Mouse (Mus musculus) cerebellum, adult 9-11 months (tissue): Measurements from ENCODE around the gene Smo.
A peak's percentile ranks its signal among the peaks of the same experiment; 100 is the strongest.

ENCODE experiments used
- DNase-seq: peaks from one replicate; pipeline ENCODE4 v3.0.0; 2022

The Smo gene

GRCm38 (mm10) chr6:29735336-29735688 lies at the start of gene Smo:
Smo (plus strand) TSS chr6:29735503.
- no peak for DNase-seq

GRCm38 (mm10) chr6:29685952-29686351 lies 49.4 kb upstream of the Smo start:
- no peak for DNase-seq

GRCm38 (mm10) chr6:29689458-29689857 lies 45.8 kb upstream of the Smo start:
- no peak for DNase-seq

GRCm38 (mm10) chr6:29693953-29694352 lies 41.4 kb upstream of the Smo start, which contains the start of gene Tspan33:
Tspan33 (plus strand) TSS chr6:29694222.
- DNase-seq: peak; percentile 93

- DNase-seq: no peak
Observed at GRCm38 (mm10) chr6:29694375-29695289, 40.7 kb upstream of the Smo start.

GRCm38 (mm10) chr6:29695290-29695674 lies 40.0 kb upstream of the Smo start:
- DNase-seq: no peak

GRCm38 (mm10) chr6:29695975-29696374 lies 39.3 kb upstream of the Smo start:
- DNase-seq: no peak

GRCm38 (mm10) chr6:29697139-29697538 lies 38.2 kb upstream of the Smo start:
- DNase-seq: no peak

- DNase-seq: no peak
Observed at GRCm38 (mm10) chr6:29697548-29697947, 37.8 kb upstream of the Smo start.

GRCm38 (mm10) chr6:29699085-29699745 lies 36.1 kb upstream of the Smo start:
- no peak for DNase-seq

- no peak for DNase-seq
Observed at GRCm38 (mm10) chr6:29701051-29701450, 34.3 kb upstream of the Smo start.

GRCm38 (mm10) chr6:29702126-29702525 lies 33.2 kb upstream of the Smo start:
- DNase-seq: no peak

- no peak for DNase-seq
Observed at GRCm38 (mm10) chr6:29704143-29704542, 31.2 kb upstream of the Smo start.

- DNase-seq: no peak
Observed at GRCm38 (mm10) chr6:29707902-29708301, 27.4 kb upstream of the Smo start.

GRCm38 (mm10) chr6:29711318-29711717 lies 24.0 kb upstream of the Smo start:
- no peak for DNase-seq

- peak; percentile 37 for DNase-seq
Observed at GRCm38 (mm10) chr6:29712011-29712584, 23.2 kb upstream of the Smo start.

GRCm38 (mm10) chr6:29716624-29717365 lies 18.5 kb upstream of the Smo start:
- DNase-seq: no peak

- DNase-seq: no peak
Observed at GRCm38 (mm10) chr6:29717541-29717940, 17.8 kb upstream of the Smo start.

GRCm38 (mm10) chr6:29717952-29718521 lies 17.3 kb upstream of the Smo start:
- peak; percentile 80 for DNase-seq

- DNase-seq: peak; percentile 84
Observed at GRCm38 (mm10) chr6:29718894-29719329, 16.4 kb upstream of the Smo start.

- no peak for DNase-seq
Observed at GRCm38 (mm10) chr6:29721890-29722289, 13.4 kb upstream of the Smo start.

- no peak for DNase-seq
Observed at GRCm38 (mm10) chr6:29726576-29727200, 8.6 kb upstream of the Smo start.
